Mouse (Mus musculus) embryonic facial prominence, embryonic 12.5 days (tissue): ENCODE data around the gene Kcna5. TPM values are rescaled to one million over a fixed set of nuclear protein-coding genes. Genes with fewer than 3 reads are reported as not detected.

Experiments
- ATAC-seq: fragments of 200-750 bp; cut with Nextera tagmentation; 2 replicates; pipeline ENCODE4 v1.8.0; 2017; ENCODE audit not compliant: insufficient number of reproducible peaks, insufficient read depth, low FRiP score, low TSS enrichment
- H3K27ac ChIP-seq: fragments of 300-500 bp; sonication (generic); 2 replicates; pipeline ENCODE4 v1.5.1; 2016; ENCODE audit warnings: mild to moderate bottlenecking
- H3K27me3 ChIP-seq: fragments of 300-500 bp; sonication (generic); 2 replicates; pipeline ENCODE4 v1.6.1; 2016; ENCODE audit warnings: mild to moderate bottlenecking, moderate library complexity
- H3K36me3 ChIP-seq: fragments of 300-500 bp; sonication (generic); 2 replicates; pipeline ENCODE4 v1.6.1; 2016; ENCODE audit warnings: mild to moderate bottlenecking
- H3K4me1 ChIP-seq: fragments of 300-500 bp; sonication (generic); 2 replicates; pipeline ENCODE4 v1.6.1; 2016
- H3K4me2 ChIP-seq: fragments of 300-500 bp; sonication (generic); replicated peaks from 2 replicates; pipeline ENCODE4 v1.6.1; 2016; ENCODE audit warnings: mild to moderate bottlenecking, moderate library complexity
- H3K4me3 ChIP-seq: fragments of 300-500 bp; sonication (generic); 2 replicates; pipeline ENCODE4 v1.5.1; 2016; ENCODE audit warnings: mild to moderate bottlenecking
- H3K9ac ChIP-seq: fragments of 300-500 bp; sonication (generic); 2 replicates; pipeline ENCODE4 v1.6.1; 2016; ENCODE audit warnings: mild to moderate bottlenecking, moderate library complexity
- H3K9me3 ChIP-seq: fragments of 300-500 bp; sonication (generic); 2 replicates; pipeline ENCODE4 v1.6.1; 2016; ENCODE audit warnings: mild to moderate bottlenecking, moderate library complexity
- WGBS: fragments of 180-500 bp; shearing (Covaris S2); methylation state at CpG from one replicate; pipeline ENCODE4 v1.1.7; 2016; 5-methylcytosine and 5-hydroxymethylcytosine counted together
- polyA plus RNA-seq: library from polyadenylated mRNA; unstranded; fragments of >200 nt; fragmentation: Nextera tagmentation; extraction: Ambion mirVana; gene quantifications from 2 replicates; pipeline ENCODE4 v1.2.1, GENCODE M21; 2016

Gene Kcna5
- polyA plus RNA-seq, 1 experiment from 2014 or later: 5.7 TPM

GRCm38 (mm10) chr6:126497173-126497839 is 37.9 kb downstream of the Kcna5 start:
- H3K4me3 ChIP-seq: no peak overlapping the region
- no peaks in the 10 kb centered on the region for H3K27me3 ChIP-seq
- no peak for ATAC-seq
- H3K9ac ChIP-seq: no peak overlapping the region
- 24% methylated on average over 6 of the region's 6 CpGs for WGBS
- H3K4me2 ChIP-seq: no peak overlapping the region
- H3K9me3 ChIP-seq: no peaks in the 10 kb centered on the region
- H3K27ac ChIP-seq: no peak overlapping the region
- no peaks in the 10 kb centered on the region for H3K36me3 ChIP-seq
- peaks cover 11% of the 10 kb centered on the region; the same call in 1 of the 2 replicates for H3K4me1 ChIP-seq

- Histone ChIP-seq H3K27me3 (no peaks in the 10 kb centered on the region), H3K9me3 (no peaks in the 10 kb centered on the region), H3K4me2 (no peak overlapping the region), H3K27ac (no peak overlapping the region), H3K36me3 (no peaks in the 10 kb centered on the region), H3K9ac (no peak overlapping the region), H3K4me1 (no peaks in the 10 kb centered on the region), H3K4me3 (no peak overlapping the region)
- ATAC-seq: no peak
- WGBS: 30% methylated on average over 4 of the region's 4 CpGs
Observed at GRCm38 (mm10) chr6:126487136-126487535, 48.1 kb downstream of the Kcna5 start.

GRCm38 (mm10) chr6:126484887-126485286 is 50.3 kb downstream of the Kcna5 start:
- H3K9ac ChIP-seq: no peak overlapping the region
- H3K27me3 ChIP-seq: no peaks in the 10 kb centered on the region
- no peaks in the 10 kb centered on the region for H3K4me1 ChIP-seq
- H3K9me3 ChIP-seq: no peaks in the 10 kb centered on the region
- ATAC-seq: no peak
- no peaks in the 10 kb centered on the region for H3K36me3 ChIP-seq
- H3K4me3 ChIP-seq: no peak overlapping the region
- WGBS: 42% methylated on average over 4 of the region's 4 CpGs
- no peak overlapping the region for H3K27ac ChIP-seq
- H3K4me2 ChIP-seq: no peak overlapping the region

- Histone ChIP-seq H3K9me3 (no peaks in the 10 kb centered on the region), H3K9ac (no peak overlapping the region), H3K4me2 (no peak overlapping the region), H3K4me1 (no peaks in the 10 kb centered on the region), H3K4me3 (no peak overlapping the region), H3K27me3 (no peaks in the 10 kb centered on the region), H3K36me3 (no peaks in the 10 kb centered on the region), H3K27ac (no peak overlapping the region)
- WGBS: 85% methylated on average over 11 of the region's 11 CpGs
- no peak for ATAC-seq
Observed at GRCm38 (mm10) chr6:126483264-126483867, 51.8 kb downstream of the Kcna5 start.

Other genes with a start within 250 kb of the Kcna5 start
- 2.6 and 2.7 TPM in 2 replicates for gene Kcna1, start 111.0 kb upstream of the Kcna5 start, polyA plus RNA-seq
- gene Kcna6, start 205.3 kb upstream of the Kcna5 start, polyA plus RNA-seq: 12.4 and 14.4 TPM in 2 replicates